Mouse (Mus musculus): ENCODE data around the gene Zfp513. TPM values are rescaled to one million over a fixed set of nuclear protein-coding genes. Genes with fewer than 3 reads are reported as not detected.

Gene Zfp513
- polyA plus RNA-seq (2017; shearing (Covaris generic)), result 18.3 TPM

GRCm38 (mm10) chr5:31201742-31202590 is at the start of gene Zfp513:
Gene Zfp513, minus strand, starts transcription at chr5:31202303.

GRCm38 (mm10) chr5:31251541-31252101 is 49.5 kb upstream of the Zfp513 start, which contains the start of gene Krtcap3:
Gene Krtcap3, plus strand, starts transcription at chr5:31251691.

GRCm38 (mm10) chr5:31240637-31241521 is 38.8 kb upstream of the Zfp513 start, which contains the start of the genes Nrbp1 and Gm9970:
Gene Nrbp1, plus strand, starts transcription at chr5:31240864.
Gene Gm9970, minus strand, starts transcription at chr5:31241232.

GRCm38 (mm10) chr5:31220448-31221303 is 18.6 kb upstream of the Zfp513 start, which contains the start of gene Ppm1g:
Gene Ppm1g, minus strand, starts transcription at chr5:31220687.

GRCm38 (mm10) chr5:31192939-31193630 is 9.0 kb downstream of the Zfp513 start, which contains the start of the genes Snx17 and Eif2b4:
Gene Snx17, plus strand, starts transcription at chr5:31193227.
Gene Eif2b4, minus strand, starts transcription at chr5:31193430.

GRCm38 (mm10) chr5:31179766-31180630 is 22.1 kb downstream of the Zfp513 start, which contains the start of the genes Gm29609 and Gtf3c2:
Gene Gm29609, minus strand, starts transcription at chr5:31179911.
Gene Gtf3c2, minus strand, starts transcription at chr5:31180144.

GRCm38 (mm10) chr5:31154152-31154553 is 48.0 kb downstream of the Zfp513 start, which contains the start of gene Mpv17:
Gene Mpv17, minus strand, starts transcription at chr5:31154251.

Other genes starting within 250 kb of the Zfp513 start
- 228 TPM for gene Preb, start 241.9 kb downstream of the Zfp513 start, polyA plus RNA-seq (2017; shearing (Covaris generic))
- gene Tcf23, start 233.6 kb downstream of the Zfp513 start, polyA plus RNA-seq (2017; shearing (Covaris generic)), result not detected
- gene Atraid, start 154.0 kb downstream of the Zfp513 start, polyA plus RNA-seq (2017; shearing (Covaris generic)), result 117 TPM
- 12.3 TPM for gene Slc5a6, start 153.4 kb downstream of the Zfp513 start, polyA plus RNA-seq (2017; shearing (Covaris generic))
- gene Cad, start 147.5 kb downstream of the Zfp513 start, polyA plus RNA-seq (2017; shearing (Covaris generic)), result 23.1 TPM
- not detected for gene Dnajc5g, start 96.0 kb downstream of the Zfp513 start, polyA plus RNA-seq (2017; shearing (Covaris generic))
- 1.4 TPM for gene Slc30a3, start 94.1 kb downstream of the Zfp513 start, polyA plus RNA-seq (2017; shearing (Covaris generic))
- not detected for gene Trim54, start 85.6 kb downstream of the Zfp513 start, polyA plus RNA-seq (2017; shearing (Covaris generic))
- not detected for gene Ucn, start 63.5 kb downstream of the Zfp513 start, polyA plus RNA-seq (2017; shearing (Covaris generic))
- 46.5 TPM for gene Mpv17, start 48.1 kb downstream of the Zfp513 start, polyA plus RNA-seq (2017; shearing (Covaris generic))
- gene Gm29609, start 22.4 kb downstream of the Zfp513 start, polyA plus RNA-seq (2017; shearing (Covaris generic)), result 2.3 TPM
- gene Gtf3c2, start 22.2 kb downstream of the Zfp513 start, polyA plus RNA-seq (2017; shearing (Covaris generic)), result 116 TPM
- 154 TPM for gene Snx17, start 9.1 kb downstream of the Zfp513 start, polyA plus RNA-seq (2017; shearing (Covaris generic))
- 85.1 TPM for gene Eif2b4, start 8.9 kb downstream of the Zfp513 start, polyA plus RNA-seq (2017; shearing (Covaris generic))
- 39.9 TPM for gene Ppm1g, start 18.4 kb upstream of the Zfp513 start, polyA plus RNA-seq (2017; shearing (Covaris generic))
- gene Nrbp1, start 38.6 kb upstream of the Zfp513 start, polyA plus RNA-seq (2017; shearing (Covaris generic)), result 205 TPM
- not detected for gene Gm9970, start 38.9 kb upstream of the Zfp513 start, polyA plus RNA-seq (2017; shearing (Covaris generic))
- 54.3 TPM for gene Krtcap3, start 49.4 kb upstream of the Zfp513 start, polyA plus RNA-seq (2017; shearing (Covaris generic))
- gene Ift172, start 88.8 kb upstream of the Zfp513 start, polyA plus RNA-seq (2017; shearing (Covaris generic)), result 10.2 TPM
- not detected for gene Fndc4, start 93.8 kb upstream of the Zfp513 start, polyA plus RNA-seq (2017; shearing (Covaris generic))
- not detected for gene Gckr, start 95.1 kb upstream of the Zfp513 start, polyA plus RNA-seq (2017; shearing (Covaris generic))